Mouse (Mus musculus): ENCODE data around the gene March1. TPM values are rescaled to one million over a fixed set of nuclear protein-coding genes. Genes with fewer than 3 reads are reported as not detected.
"Not testable (repeated sequence)": the region's sequence is repeated elsewhere in the genome, so short reads cannot be mapped to it uniquely, and the experiment has no call there.

The March1 gene
- polyA plus RNA-seq, 1 experiment from 2014 or later: 0.97 TPM

DNA sequence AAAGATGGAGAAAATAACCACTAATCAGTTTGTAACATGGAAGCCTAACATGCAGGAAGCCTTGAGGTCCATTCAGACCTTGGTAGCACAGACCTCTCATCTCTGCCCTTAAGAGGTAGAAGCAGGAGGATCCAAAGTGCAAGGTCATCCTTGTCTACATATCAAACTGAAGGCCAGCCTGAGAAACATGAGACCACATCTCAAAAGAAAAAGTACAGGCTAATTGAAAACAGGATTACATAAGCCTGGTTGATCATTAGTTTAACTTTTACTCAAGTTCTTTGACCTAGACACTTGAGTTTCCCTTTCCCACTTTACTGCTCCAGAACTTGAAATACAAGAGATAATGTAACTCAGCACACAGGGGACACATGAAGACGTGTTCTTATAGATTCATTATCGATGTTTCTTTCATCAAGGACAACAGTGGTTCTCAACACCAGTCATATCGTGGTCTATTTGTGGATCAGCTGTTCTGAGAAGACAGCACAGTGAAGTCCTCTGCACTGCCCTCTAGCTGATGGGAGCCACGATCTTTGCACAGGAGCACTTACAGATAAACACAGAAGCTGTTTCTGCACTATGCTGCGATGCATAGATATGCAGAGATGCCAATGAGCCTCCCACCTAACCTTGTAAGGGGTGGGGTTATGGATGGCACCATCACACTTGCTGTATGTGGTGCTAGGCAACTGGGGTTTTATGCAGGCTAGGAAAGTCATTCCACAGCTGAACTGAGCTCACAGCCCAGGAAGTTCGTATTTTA lies 789.1 kb downstream of the March1 start:
- Histone ChIP-seq H3K4me1 (no peaks in the 10 kb centered on the region), H3K27ac (no peak overlapping the region), H3K27me3 (ENCODE audit: poor library complexity, severe bottlenecking) (no peaks in the 10 kb centered on the region), H3K36me3 (replicated peaks) (no peaks in the 10 kb centered on the region), H3K4me3 (no peak overlapping the region), H3K9me3 (no peaks in the 10 kb centered on the region)
- 84% methylated on average over 6 of the region's 6 CpGs for WGBS
- no peak for DNase-seq (ENCODE audit: extremely low spot score, low spot score)

DNA sequence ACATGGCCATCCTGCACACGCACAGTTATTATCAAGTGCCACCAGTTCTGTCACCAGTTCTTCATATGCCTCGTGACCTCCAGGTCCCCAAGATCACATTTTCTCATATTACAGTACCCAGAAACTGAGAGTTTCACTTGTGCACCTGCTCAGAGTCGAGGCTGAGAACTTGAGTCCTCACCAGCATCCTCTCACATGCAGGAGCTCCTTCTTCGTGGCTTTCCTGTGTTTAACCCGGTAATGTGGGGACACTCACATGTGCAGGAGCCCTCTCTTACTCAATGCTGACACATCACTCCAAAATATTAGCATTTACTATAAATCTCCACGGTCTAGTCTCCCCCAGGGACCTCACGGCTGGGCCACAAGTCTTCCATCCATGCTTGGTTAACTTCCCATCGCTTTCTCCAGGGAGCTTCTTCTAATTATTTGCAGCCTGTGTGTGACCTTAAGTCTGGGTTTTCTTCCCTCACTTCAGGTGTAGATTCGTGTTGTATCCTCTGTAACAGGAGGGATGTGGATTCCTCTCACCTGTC lies 792.4 kb downstream of the March1 start:
- no peaks in the 10 kb centered on the region for H3K36me3 ChIP-seq (replicated peaks)
- no peak overlapping the region for H3K27ac ChIP-seq
- H3K27me3 ChIP-seq (ENCODE audit: poor library complexity, severe bottlenecking): no peaks in the 10 kb centered on the region
- no peak for DNase-seq (ENCODE audit: extremely low spot score, low spot score)
- no peak overlapping the region for H3K4me3 ChIP-seq
- H3K9me3 ChIP-seq: no peaks in the 10 kb centered on the region
- WGBS: 88% methylated on average over 9 of the region's 9 CpGs
- no peaks in the 10 kb centered on the region for H3K4me1 ChIP-seq

DNA sequence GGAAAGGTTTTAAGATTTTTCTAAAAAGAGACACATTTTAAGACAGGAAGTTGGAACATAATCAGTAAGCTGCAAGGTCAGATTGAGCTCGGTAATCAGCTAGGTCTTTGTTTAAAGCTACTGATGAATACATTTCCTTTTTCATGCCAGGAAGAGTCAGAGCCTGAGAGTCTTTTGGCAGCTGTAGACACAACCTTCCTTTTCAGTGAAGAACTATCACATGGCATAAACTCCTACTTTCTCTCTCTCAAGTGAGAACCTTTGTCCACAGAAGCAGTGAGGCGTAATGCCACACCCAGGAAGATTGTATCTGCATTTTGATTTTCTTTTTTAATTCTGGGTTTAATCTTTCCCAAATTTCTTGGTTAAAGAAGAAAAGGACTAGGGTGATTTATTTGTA lies 795.4 kb downstream of the March1 start:
- Histone ChIP-seq H3K4me3 (no peak overlapping the region), H3K27me3 (ENCODE audit: poor library complexity, severe bottlenecking) (no peaks in the 10 kb centered on the region), H3K36me3 (replicated peaks) (no peaks in the 10 kb centered on the region), H3K9me3 (no peaks in the 10 kb centered on the region), H3K27ac (no peak overlapping the region), H3K4me1 (no peaks in the 10 kb centered on the region)
- no peak for DNase-seq (ENCODE audit: extremely low spot score, low spot score)
- WGBS: 72% methylated on average over 2 of the region's 2 CpGs

DNA sequence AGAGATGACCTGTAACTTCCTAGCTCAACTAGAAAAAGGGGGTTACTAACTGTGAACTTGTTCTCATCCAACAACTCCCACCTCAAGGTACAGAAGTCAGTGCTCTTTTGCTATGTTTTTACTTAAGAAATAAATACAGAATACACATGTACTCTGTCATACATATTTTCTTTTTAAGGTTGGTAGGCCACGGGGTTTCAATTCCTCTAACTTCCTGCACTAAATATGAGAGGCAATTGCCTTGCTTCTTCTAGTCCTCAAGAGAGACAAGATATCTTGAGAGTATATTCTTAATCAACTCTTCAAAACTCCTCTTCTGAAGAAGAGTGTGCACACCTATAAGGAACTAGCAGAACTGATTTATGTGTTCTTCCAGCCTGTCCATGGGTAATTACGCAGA lies 797.5 kb downstream of the March1 start:
- H3K27ac ChIP-seq: no peak overlapping the region
- H3K4me1 ChIP-seq: no peaks in the 10 kb centered on the region
- no peaks in the 10 kb centered on the region for H3K36me3 ChIP-seq (replicated peaks)
- H3K27me3 ChIP-seq (ENCODE audit: poor library complexity, severe bottlenecking): no peaks in the 10 kb centered on the region
- 91% methylated on average over 2 of the region's 2 CpGs for WGBS
- no peaks in the 10 kb centered on the region for H3K9me3 ChIP-seq
- H3K4me3 ChIP-seq: no peak overlapping the region
- DNase-seq (ENCODE audit: extremely low spot score, low spot score): no peak

DNA sequence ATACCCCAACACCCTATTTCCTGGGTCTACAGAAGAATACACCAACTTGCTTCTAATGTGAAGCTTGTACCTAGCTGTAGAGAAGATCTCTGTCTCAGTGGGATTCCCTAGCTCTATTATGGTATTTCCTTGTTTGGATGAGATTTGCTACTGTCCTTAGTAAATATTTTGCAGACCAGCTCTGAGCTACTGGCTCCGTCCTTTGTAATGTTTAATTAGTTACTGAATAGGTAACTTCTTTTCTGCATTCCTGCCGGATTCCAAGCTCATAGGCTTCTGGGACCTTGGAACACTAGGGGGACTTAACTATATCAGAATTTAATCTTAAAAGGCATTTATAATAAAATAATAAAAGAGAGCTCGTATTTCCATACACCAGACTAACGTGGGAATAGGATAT lies 799.9 kb downstream of the March1 start:
- not testable (repeated sequence) for H3K36me3 ChIP-seq (replicated peaks); H3K27ac ChIP-seq; H3K4me1 ChIP-seq; DNase-seq (ENCODE audit: extremely low spot score, low spot score); H3K9me3 ChIP-seq; H3K4me3 ChIP-seq; H3K27me3 ChIP-seq (ENCODE audit: poor library complexity, severe bottlenecking)
- 92% methylated on average over 4 of the region's 4 CpGs for WGBS

DNA sequence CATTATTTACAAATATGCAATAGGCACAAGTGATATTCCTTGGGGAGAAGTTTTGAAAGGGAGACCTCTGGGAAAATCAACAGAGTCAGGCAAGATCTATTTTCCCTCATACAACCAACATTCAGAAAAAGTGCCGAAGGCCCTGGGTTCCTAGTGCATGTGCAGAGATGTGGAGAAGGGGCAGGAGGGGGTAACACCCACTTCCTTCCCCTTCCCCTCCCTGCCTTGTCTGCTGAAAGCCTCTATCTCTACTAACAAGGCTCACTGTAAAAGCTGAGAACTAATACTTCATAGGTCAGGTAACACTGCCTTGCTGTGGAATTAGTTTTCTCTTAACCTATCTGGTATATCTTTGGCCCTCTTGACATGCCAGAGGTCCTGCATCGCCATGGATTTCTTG lies 812.9 kb downstream of the March1 start:
- no peak overlapping the region for H3K27ac ChIP-seq
- H3K4me3 ChIP-seq: no peak overlapping the region
- DNase-seq (ENCODE audit: extremely low spot score, low spot score): no peak
- H3K9me3 ChIP-seq: no peaks in the 10 kb centered on the region
- H3K36me3 ChIP-seq (replicated peaks): no peaks in the 10 kb centered on the region
- WGBS: 83% methylated on average over 2 of the region's 2 CpGs
- no peaks in the 10 kb centered on the region for H3K27me3 ChIP-seq (ENCODE audit: poor library complexity, severe bottlenecking)
- no peaks in the 10 kb centered on the region for H3K4me1 ChIP-seq

DNA sequence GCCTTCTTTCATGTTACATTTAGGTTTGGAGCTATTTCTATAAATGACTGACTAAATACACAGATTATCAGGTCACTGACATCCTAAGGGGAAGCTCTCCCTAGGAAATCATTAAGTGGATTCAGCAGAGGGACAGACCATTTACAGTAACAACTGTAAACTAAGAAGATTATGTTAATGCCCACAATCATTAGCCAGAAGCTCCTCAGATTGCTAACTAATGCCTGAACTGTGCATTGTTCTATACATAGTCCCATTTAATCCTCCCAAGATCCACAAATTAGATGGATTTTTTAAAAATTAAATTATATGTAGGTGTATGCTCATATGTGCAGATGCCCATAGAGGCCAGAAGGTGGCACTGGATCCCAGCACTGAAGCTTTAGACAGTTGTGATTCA lies 815.9 kb downstream of the March1 start:
- Histone ChIP-seq H3K27ac (no peak overlapping the region), H3K4me1 (no peaks in the 10 kb centered on the region), H3K4me3 (no peak overlapping the region), H3K27me3 (ENCODE audit: poor library complexity, severe bottlenecking) (no peaks in the 10 kb centered on the region), H3K36me3 (replicated peaks) (no peaks in the 10 kb centered on the region), H3K9me3 (no peaks in the 10 kb centered on the region)
- DNase-seq (ENCODE audit: extremely low spot score, low spot score): no peak

DNA sequence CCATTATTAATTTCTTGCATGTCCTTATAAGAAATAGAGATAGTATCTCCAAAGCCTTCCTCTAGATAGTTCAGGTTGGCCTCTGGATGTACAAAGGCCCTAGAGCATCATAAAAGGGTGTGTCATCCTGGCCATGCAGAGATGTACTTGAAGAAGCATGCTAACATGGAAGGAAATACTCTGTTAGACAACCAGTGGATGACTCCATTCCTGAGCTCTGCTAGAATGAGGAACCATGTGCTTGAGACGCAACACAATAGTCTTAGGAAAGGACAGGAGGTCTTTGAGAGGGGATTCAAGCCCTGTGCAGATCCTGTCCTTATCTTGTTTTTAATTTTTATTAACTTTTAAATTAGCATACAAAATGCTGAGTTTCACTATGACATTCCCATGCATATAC lies 819.1 kb downstream of the March1 start:
- no peaks in the 10 kb centered on the region for H3K4me1 ChIP-seq
- 91% methylated on average over 1 of the region's 1 CpGs for WGBS
- DNase-seq (ENCODE audit: extremely low spot score, low spot score): no peak
- no peak overlapping the region for H3K27ac ChIP-seq
- no peaks in the 10 kb centered on the region for H3K27me3 ChIP-seq (ENCODE audit: poor library complexity, severe bottlenecking)
- H3K9me3 ChIP-seq: no peaks in the 10 kb centered on the region
- no peak overlapping the region for H3K4me3 ChIP-seq
- H3K36me3 ChIP-seq (replicated peaks): no peaks in the 10 kb centered on the region

DNA sequence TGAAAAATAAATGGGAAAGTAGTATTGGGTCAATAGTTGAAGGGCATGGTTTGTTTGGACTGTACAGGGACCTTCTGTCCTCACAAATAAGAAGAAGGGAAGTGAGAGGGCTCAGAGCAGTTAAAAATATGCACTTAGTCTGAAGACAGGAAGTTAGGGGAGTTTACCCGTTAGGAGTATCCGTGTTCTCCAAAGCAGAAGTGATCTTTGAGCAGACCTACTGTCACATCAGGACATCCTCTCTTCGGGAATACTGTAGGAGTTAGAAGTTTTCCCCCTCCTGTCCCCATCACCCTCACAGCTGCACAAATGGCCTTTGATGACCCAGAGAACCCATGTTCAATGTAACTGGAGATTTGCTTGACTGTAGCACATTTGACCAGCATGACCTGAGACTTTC lies 820.2 kb downstream of the March1 start:
- Histone ChIP-seq H3K4me1 (no peaks in the 10 kb centered on the region), H3K36me3 (replicated peaks) (no peaks in the 10 kb centered on the region), H3K27ac (no peak overlapping the region), H3K9me3 (no peaks in the 10 kb centered on the region), H3K4me3 (no peak overlapping the region), H3K27me3 (ENCODE audit: poor library complexity, severe bottlenecking) (no peaks in the 10 kb centered on the region)
- WGBS: 78% methylated on average over 3 of the region's 3 CpGs
- DNase-seq (ENCODE audit: extremely low spot score, low spot score): no peak

DNA sequence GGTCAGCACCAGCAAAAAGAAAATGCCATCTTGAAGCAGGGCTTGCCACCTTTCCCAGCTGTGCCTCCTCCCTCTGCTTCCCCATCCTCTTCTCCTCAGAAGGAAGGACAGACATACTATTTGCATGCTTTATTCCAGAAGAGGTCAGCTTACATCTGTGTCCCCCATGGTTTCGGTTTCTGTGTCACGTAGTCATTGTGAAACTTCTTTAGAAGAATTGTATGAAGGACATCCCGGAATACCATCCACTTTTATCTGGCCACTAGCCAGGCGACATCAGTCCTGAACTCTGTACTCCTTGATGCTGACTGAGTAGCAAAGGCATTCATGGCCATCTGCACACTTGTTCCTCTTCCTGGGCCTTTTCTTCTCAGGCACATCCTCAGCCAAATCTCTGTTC lies 820.8 kb downstream of the March1 start:
- H3K27me3 ChIP-seq (ENCODE audit: poor library complexity, severe bottlenecking): no peaks in the 10 kb centered on the region
- no peaks in the 10 kb centered on the region for H3K36me3 ChIP-seq (replicated peaks)
- no peak overlapping the region for H3K27ac ChIP-seq
- no peaks in the 10 kb centered on the region for H3K4me1 ChIP-seq
- no peak for DNase-seq (ENCODE audit: extremely low spot score, low spot score)
- H3K9me3 ChIP-seq: no peaks in the 10 kb centered on the region
- no peak overlapping the region for H3K4me3 ChIP-seq
- WGBS: 89% methylated on average over 4 of the region's 4 CpGs

DNA sequence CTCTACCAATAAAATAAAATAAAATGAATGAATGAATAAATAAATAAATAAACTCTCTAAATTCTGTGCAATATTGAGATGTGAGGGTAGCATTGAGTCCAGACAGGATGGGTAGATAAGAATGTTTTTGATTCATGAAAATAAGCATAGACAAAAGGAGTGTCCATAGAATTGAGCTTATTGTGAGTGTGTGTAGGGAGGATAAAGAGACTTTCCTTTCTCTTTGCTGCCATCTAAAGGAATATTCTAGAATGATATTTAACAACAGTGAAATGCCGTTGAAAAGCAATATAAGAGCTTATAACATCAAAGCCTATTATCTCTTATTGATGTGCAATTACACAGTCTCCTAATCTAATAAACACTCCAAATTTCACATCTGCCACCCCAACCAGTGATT lies 823.4 kb downstream of the March1 start:
- Histone ChIP-seq H3K27me3 (ENCODE audit: poor library complexity, severe bottlenecking) (no peaks in the 10 kb centered on the region), H3K27ac (no peak overlapping the region), H3K4me3 (no peak overlapping the region), H3K4me1 (no peaks in the 10 kb centered on the region), H3K36me3 (replicated peaks) (no peaks in the 10 kb centered on the region), H3K9me3 (no peaks in the 10 kb centered on the region)
- 43% methylated on average over 1 of the region's 1 CpGs for WGBS
- no peak for DNase-seq (ENCODE audit: extremely low spot score, low spot score)

DNA sequence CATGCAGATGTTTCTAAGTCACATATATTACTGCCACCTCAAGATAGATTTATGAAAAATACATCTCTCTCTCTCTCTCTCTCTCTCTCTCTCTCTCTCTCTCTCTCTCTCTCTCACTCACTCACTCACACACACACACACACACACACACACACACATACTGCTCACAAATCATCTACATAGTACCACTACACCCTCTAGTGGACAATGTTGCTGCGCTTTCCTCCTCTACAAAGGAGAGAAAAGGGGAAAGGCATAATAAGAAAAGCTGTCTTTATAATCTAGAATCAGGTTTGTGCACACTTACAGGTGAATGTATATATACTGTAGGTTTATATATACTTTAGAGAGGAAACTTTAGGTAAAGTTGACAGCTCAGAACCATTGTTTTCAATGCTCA lies 825.1 kb downstream of the March1 start:
- Histone ChIP-seq H3K4me3 (no peak overlapping the region), H3K4me1 (no peaks in the 10 kb centered on the region), H3K36me3 (replicated peaks) (no peaks in the 10 kb centered on the region), H3K27me3 (ENCODE audit: poor library complexity, severe bottlenecking) (no peaks in the 10 kb centered on the region), H3K9me3 (no peaks in the 10 kb centered on the region), H3K27ac (no peak overlapping the region)
- no peak for DNase-seq (ENCODE audit: extremely low spot score, low spot score)
- 24% methylated on average over 1 of the region's 1 CpGs for WGBS

DNA sequence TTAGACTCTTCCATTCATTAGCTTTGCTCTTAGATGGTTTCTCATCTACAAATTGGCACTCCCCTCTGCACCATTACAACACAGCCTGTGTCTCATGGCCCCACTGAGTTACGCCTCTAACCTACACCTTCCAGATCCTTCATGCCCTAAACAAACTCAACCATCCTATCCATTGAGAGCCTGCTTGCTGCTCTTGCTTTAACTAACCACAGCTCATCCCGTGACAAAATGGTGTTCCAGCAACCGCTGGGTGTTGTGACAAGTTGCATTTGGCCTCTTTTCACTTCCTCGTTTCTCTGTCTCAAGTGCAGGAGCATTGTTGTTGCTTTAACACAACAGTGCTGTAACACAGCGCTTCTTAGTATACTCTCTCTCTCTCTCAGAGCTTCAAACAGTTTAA lies 826.4 kb downstream of the March1 start:
- Histone ChIP-seq H3K27me3 (ENCODE audit: poor library complexity, severe bottlenecking) (no peaks in the 10 kb centered on the region), H3K27ac (no peak overlapping the region), H3K4me1 (no peaks in the 10 kb centered on the region), H3K9me3 (no peaks in the 10 kb centered on the region), H3K36me3 (replicated peaks) (no peaks in the 10 kb centered on the region), H3K4me3 (no peak overlapping the region)
- no peak for DNase-seq (ENCODE audit: extremely low spot score, low spot score)
- 81% methylated on average over 5 of the region's 5 CpGs for WGBS

DNA sequence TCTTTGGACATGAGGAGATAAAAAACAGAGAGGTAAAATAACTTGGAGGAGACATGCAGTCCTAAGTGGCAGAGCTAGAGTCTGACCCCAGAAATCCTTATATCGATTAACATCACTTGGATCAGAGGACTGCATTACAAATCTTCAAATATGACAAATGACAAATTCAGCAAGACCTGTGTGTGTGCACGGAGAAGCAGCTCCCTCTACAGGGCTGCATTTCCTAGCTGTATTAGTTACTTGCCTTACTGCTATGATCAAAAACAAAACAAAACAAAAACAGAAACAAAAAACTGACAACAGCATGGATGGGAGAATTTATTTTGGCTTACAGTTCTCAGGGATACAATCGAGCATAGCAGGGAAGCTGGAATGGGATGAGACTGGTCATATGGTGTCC lies 827.7 kb downstream of the March1 start:
- DNase-seq (ENCODE audit: extremely low spot score, low spot score): no peak

More for the DNA sequence above, 827.7 kb downstream of the March1 start:
- Histone ChIP-seq H3K36me3 (replicated peaks) (no peaks in the 10 kb centered on the region), H3K4me3 (no peak overlapping the region), H3K9me3 (no peaks in the 10 kb centered on the region), H3K4me1 (no peaks in the 10 kb centered on the region), H3K27ac (no peak overlapping the region), H3K27me3 (ENCODE audit: poor library complexity, severe bottlenecking) (no peaks in the 10 kb centered on the region)
- 85% methylated on average over 3 of the region's 3 CpGs for WGBS

Measured in forebrain, embryonic 10.5 days (tissue).